Mouse (Mus musculus): ENCODE results near the gene Slc25a12. TPM values are rescaled to one million over a fixed set of nuclear protein-coding genes. Genes with fewer than 3 reads are reported as not detected.

The Slc25a12 gene
- total RNA-seq, 2 experiments from 2014 or later: 53.6 to 106 TPM

DNA sequence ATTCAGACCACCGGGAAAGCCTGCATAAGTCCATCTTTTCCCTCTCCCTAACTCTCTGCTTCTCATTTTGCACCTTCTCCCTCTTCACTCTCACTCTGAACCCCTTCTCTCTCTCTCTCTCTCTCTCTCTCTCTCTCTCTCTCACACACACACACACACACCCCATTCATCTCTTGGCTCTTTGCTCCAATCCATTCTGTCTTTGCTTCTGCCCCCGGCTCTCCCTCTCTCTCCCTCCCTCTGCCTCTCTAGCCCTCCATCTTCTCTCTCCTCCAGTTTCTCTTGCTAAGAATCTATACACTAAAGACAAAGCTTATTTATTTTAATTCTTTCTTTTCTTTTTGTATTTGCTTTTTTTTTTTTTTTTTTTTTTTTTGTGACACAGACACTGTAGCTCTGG, 57.8 kb downstream of the Slc25a12 start:
- no peak for DNase-seq

DNA sequence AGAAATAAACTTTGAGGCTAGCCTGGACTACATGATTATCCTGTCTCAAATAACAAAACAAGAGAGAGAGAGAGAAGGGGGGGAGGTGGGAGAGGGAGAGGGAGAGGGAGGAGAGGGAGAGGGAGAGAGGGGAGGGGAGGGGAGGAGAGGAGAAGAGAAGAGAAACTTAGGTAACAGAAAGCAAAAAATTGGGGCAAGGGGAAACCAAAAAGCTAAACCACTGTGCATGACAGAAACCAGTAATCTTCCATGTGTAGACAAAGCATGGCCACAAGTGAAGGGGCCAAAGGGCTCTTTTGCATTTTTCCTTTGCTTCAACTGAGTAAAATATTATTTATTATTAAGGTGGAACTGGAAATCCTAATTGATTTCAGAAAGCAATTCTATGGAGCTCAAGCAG, 61.2 kb downstream of the Slc25a12 start:
- DNase-seq: no peak

DNA sequence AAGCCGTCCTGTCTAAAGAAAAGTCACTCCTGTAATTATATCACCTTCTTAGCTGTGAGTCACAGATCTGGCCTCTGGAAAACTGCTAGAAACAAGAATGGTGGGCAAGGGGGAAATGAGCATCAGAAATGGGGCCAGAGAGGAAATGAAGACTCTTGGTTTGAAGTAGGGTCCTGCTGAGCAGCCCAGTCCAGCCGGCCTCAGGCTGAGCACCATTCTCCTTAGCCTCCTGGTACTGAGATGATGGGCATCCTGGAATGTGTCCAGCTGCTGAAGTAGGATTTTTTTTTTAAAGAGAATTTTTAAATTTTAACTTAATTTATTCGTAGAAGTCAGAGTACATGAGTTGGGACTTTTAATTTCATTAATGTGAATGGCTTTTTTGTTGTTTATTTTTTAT, 62.7 kb downstream of the Slc25a12 start:
- DNase-seq: no peak

DNA sequence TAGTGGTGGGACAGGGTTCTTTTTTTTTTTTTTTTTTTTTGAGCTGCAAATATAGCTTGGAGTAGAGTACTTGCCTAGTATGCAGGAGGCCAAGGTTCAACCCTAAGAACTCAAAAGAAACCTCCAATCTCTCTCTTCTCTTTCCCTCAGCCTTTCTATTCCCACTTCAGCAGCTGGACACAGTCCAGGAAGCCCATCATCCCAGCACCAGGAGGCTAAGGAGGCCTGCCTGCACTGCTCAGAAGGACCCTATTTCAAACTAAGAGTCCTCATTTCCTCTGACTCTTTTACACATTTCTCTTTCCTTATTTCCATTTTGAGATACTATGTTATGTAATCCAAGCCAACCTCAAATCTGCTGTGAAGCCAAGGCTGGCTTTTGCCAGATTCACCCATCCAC, 64.3 kb downstream of the Slc25a12 start:
- DNase-seq: no peak

DNA sequence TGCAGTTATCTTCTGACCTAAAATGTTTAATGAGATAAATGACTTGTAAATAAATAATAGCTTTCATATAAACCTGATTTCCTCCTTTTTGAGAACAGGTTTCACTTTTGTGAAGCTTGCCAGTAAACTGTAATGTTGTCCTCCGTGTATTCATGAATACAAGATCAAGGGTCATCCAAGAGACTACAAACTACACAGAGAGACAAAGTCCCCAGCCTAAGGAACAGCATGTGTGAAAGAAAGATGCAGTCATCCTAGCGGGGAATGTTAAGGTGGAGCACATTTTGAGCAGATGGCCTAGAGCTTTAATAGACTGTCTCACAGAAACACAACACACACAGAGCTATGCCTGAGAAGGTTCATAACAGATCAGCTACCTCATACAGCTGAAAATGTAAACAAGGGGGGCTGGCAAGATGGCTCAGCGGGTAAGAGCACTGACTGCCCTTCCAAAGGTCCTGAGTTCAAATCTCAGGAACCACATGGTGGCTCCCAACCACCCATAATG, 65.3 kb downstream of the Slc25a12 start:
- no peak for DNase-seq

DNA sequence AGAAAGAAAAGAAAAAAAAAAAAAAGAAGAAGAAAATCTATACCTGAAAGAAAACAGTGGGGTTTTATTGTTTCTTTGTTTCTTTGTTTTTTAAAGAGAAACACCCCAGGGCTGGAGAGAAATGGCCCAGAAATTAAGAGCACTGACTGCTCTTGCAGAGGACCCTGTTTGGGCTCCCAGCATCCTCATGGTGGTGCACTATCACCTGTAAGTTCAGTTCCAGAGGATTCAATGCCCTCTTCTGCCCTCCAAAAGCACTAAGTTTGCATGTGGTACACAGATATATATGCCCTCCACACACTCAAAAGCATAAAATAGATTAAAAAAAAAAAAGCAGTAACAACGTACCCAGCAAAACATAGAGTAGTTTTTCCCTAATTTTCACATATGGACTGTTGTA, 68.8 kb downstream of the Slc25a12 start:
- peak in 1 of 2 experiments; percentile 32 for DNase-seq

DNA sequence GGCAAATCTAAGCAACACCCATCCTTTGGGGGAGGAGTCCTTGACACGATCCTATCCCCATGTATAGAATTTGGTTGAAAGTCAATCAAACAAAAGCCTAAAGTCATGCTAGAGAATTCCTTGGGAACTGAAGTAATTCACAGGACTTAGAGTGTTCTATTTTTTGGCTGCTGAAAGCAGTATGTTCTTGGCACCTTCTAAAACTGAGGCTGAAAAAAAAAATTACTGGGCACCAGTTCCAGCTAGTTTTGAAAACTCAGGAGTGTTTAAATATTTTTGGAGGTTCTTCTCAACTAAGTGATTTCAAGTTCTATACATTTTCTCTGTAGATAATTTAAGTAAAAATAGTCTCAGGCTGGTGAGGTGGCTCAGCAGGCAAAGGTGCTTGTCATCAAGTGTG, 70.0 kb downstream of the Slc25a12 start:
- no peak for DNase-seq

DNA sequence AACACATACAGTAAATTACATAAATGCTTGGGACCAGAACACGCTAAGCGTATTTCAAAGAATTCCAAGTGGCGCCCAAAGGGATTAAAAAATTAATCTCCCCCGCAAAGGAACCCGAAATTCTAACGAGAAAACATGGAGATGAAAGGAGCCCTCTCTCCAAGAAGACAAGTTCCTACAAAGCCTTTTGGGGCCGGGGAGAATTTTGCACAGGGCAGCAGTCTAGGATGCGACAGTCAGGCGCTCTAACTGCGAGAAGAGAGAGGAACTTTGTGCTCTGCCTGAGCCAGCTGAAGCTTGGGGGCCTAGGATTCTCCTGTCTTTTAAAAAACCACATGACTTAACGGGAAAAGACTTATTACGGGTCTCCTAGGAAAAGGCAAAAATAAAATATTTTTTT, 71.7 kb downstream of the Slc25a12 start:
- no peak for DNase-seq

DNA sequence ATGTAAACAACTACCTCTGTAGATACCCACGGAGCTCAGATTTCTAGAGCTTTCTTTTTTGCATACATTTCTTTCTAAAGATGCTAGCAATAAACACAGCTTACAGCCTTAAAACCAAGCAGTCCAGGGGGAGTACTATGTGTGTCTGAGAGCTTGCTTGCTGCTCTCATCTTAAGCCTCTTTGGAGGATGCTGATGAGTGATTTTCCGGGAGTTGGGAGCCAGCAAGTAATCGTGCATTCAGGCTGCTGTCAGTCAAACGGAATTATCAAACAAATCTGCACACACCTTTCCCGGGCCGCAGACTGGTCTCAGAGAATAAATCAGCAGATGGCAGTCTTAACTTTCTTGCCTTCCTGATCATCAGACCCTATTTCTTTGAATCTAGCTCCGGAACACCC, 73.1 kb downstream of the Slc25a12 start:
- no peak for DNase-seq

DNA sequence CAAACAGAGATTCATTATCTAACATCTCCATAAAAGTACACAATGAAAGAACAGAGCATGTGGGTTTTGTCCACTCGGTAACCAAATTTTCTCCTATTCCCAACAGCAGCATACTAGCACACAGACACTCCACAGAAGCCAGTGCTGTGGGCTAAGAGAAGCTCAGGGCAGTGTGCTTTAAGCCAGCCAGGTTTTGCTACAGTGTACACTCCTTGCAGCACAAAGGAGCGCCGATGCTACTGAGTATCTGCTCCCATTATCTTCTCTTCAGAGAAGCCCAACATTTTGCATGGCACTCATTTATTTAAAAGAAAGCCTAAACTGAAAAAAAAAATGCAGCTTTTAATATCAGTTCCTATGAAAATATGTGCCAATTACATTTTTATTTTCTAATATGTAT, 73.6 kb downstream of the Slc25a12 start:
- no peak for DNase-seq

DNA sequence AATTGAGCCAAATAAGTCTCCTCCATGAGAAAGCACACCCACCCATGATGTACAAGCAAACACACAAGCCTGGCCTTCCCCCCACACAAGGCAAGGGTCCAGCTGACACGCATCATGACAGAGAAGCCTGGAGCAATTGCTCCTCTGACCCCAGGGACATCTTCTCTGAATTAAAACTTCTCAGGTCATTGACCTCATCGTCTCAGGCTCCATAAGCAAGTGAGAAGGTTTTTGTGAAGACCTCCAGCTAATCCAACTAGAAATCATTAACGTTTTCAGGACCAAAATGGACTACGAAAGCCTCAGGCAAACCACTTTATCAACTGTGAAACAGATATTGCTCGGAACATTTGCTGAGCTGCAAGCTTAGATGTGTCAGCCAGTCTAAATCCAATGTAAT, 76.0 kb downstream of the Slc25a12 start:
- DNase-seq: no peak

DNA sequence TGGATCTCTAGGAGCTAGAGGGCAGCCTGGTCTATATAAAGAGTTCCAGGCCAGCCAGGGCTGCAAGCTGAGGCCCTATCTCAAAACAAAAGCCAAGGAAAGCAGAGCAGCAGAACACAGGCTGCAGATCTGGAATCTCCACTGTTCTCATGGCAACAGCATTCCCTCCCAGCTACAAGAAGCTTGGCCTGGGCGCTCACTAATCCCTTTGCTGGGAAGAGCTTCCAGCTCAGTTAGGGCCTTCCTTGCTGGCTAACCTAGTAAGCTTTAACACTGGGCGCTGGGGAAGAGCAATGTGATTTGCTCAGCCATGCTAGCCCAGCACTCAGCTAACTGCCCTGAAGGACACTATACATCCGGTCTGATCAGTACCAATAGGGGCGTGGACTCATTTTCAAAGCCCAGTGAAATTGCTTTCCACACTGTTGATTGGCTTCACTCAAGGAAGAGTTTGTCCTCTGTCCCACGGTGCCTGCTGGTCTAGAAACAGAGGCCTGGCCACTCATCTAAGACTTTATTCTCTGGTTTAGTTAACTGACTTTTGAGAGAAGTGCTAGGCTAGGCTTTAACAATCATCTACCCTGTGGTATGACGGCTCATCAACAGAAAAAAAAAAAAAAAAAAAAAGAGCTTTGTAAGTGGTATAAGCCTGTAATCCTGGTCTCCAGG, 77.3 kb downstream of the Slc25a12 start:
- no peak for DNase-seq

DNA sequence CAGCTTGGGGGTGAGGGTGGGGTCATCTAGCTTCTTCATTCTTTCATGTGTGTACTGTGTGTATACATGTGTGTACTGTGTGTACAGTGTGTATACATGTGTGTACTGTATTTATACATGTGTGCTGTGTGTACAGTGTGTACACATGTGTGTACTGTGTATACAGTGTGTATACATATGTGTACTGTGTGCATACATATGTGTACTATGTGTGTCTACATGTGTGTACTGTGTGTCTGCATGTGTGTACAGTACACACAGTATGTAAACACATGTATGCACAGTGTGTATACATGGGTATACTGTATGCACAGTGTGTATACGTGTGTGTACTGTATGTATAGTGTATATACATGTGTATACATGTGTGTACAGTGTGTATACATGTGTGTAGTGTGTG, 85.6 kb downstream of the Slc25a12 start:
- DNase-seq: no peak

DNA sequence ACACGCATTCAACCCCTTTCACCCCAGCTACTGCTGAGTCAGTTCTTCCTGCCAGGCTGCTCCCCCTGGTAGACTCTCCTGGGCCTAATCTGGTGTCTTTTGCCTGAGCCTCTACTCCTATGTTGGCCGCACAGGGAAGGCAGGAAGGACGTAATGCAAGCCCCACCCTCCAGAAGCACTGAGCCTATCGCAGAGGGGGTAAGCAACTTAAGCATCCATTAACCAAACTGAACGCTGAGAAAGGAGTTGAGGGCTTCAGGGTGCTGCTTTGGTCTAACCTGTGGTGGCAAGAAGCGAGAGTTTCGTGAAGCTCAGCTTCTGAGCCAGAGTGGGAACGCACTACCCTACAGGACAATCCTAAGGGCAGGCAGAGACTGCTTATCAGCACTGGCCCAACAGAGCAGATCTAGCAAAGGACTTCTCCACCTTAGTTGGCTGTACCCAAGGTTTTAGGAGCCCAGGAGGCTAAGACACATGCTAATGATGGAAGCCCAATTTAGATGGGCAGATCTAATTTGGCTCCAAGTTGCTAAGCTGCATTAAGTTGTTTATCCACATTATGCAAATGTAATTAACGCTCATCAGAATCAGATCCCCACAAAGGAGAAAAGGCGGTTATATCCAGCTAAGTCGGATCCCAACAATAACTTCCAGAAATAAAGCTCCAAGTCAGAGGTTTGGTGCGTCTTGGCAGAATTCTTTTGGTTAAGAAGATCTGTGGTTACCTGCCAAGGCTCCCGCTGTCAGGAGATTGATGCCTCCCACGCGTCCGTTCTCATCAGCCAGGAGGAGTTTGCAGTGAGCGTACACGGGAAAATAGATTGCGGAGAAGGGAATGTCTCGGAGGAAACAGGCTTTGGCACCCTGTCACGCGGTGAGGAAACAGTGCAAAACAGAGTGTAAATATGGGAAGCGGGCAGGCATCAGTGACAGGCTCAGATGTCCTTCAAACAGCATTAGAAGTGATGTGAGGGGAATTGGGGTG, 88.5 kb downstream of the Slc25a12 start:
- no peak for DNase-seq

DNA sequence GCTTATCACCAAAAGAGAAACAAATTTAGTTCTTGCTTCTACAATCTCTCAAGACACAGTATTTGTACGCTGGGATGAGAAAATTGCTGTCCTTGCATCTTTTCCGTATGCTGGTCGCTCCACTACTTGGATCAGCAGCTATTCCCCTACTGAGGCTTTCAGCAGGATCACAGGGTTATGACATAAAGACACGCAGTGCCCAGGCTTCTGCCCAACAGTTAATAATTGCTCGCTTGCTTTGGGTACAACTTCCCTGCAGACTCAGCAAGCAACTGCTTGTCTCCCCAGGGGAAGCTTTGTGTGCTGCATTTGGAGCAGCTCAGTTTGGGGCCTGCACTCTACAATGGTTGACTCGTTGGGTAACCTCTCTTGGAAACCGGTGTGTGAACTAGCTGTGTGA, 91.8 kb downstream of the Slc25a12 start:
- DNase-seq: no peak

DNA sequence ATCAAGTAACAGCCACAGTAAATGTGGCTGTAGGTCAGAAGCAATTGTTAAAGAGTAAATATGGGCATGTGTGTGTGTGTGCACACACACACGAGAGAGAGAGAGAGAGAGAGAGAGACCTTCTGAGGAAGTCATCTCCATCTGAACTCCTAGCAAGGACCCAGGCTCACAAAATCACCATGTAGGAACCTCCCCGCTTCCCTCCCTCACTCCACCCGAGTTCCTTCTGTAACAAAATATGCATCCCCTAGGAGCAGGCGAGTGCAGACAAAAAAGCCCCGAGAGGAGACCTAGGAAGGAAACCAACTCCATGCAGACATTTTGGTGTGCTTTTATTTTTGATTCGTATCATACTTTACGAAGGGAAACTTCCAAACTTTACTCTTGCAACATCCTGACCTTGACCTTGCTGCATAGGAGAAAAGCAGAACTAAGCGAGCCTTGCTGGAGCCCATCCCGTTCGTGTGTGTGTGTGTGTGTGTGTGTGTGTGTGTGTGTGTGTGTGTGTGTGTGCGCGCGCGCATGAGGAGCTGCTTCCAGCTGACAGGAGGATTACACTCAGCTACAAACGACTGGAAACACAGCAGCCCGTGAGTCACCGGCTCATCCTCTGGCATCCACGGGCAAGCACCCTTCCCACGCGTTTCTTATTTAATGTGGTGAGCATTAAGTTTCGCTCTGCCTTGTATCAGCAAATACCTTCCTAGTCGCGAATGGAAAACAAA, 93.4 kb downstream of the Slc25a12 start:
- peak; percentile 79 to 81 for DNase-seq

DNA sequence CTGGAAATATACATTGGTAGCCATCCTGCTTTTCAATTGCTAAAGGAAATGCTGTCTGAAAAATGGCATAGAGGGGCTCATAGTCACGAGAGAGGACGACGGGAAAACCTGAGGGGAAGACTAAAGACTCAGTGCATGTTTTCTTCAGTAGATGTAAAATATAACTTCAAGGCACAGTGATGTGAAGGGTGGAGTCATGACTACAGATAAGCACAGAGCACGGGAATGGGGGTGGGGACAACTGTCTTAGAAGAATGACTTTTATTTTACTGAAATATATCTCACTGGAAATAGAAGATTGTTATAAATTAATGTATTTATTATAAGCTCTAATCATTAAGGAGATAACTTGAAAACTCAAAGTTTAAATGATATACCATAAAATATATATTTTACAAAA, 97.5 kb downstream of the Slc25a12 start:
- no peak for DNase-seq

DNA sequence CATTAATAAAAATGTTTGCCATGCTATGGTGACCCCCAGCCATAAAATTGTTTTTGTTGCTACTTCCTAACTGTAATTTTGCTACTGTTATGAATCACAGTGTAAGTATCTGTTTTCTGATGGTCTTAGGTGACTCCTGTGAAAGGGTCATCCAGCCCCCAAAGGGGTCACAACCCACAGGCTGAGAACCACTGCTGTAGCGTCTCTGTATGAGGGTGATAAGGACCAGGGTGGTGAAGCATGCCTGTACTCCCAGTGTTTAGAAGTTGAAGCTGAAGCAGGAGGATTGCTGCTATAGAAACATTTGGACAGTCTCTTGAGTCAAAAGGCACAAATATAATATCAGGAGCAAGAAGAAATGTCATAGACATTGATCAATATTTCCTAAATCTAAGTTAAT, 98.2 kb downstream of the Slc25a12 start:
- no peak for DNase-seq

DNA sequence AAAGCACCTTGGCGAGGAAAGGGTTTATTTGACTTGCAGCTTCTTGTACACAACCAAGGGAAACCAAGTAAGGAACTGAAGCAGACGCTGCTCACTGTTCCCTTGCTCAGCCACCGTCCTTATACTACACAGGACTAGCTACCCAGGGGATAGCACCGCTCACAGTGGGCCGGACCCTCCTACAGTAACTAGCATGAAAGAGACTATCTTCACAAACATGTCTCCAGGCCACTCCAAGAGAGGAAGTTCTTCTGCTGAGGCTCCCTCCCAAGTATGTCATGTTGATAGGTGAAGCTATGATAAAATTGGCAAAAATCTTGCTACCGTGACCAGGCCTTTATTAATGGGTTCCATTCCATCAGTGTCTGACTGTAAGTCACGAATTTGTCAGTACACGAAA, 98.9 kb downstream of the Slc25a12 start:
- no peak for DNase-seq

DNA sequence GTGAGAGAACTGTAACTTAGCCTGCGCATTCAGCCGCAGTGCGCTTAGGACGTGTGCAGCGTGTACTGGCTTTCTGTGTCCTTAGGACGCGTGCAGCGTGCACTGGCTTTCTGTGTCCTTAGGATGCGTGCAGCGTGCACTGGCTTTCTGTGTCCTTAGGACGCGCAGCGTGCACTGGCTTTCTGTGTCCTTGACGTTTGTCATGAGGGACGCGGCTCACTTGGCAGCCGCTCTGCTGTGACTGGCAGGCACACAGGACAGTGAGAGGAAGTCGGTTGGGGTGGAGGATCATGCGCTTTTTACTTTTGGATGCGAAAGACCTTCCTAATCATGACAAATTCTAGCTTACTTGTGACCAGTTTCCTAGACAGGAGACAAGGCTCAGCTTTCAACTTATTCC, 103.0 kb downstream of the Slc25a12 start:
- DNase-seq: peak; percentile 84 to 89

DNA sequence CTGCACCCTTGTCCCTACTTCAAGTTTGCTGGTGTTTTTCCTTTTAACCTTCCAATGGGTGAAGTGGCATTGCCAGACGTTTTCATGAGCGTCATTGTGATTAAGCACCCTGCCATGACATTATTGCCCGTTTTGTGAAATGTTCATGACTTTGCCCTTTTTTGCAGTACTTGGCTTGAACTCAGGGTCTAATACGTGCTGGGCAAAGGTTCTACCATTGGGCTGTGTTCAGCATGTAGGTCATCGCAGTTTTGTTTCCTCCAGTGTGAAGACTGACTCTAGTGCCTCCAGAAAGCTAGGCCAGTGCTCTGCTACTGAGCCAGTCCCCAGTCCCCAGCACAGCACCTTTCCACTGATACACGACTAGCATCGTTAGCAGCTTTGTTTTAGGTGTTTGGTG, 111.0 kb downstream of the Slc25a12 start:
- peak in 1 of 2 experiments; percentile 39 for DNase-seq

DNA sequence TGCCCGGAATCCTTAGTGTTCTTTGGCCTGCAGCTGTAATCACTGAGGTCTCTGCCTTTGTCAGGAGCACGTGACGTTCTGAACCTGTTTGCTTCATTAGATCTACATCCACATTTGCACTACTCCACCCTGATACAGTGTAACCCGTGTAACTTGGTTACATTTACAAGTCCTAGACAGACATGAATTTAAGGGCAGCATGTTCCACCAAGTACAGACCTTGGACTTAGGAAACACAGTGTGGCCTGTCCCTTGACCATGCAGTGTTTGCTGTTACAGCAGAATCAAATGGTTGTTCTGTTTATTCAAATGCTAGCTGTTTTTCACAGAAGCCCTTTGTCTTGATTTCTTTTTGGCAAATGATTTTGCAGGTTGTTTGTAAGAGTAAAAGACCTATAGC, 112.7 kb downstream of the Slc25a12 start:
- DNase-seq: no peak

DNA sequence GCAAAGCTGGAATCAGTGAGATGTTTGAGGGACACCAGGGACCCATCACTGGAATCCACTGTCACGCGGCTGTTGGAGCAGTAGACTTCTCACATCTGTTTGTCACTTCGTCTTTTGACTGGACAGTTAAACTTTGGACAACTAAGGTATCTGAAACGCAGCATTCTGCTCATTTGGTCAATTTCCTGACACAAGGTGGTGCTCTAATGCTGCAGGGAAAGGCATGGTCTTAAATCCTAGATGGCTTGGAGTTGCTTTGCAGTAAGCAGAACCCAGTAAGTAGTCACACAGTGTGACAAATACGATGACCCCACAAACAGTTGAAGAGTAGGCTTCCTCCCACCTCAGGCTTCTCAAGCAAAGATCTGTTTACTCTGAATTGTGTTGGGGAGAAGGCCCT, 116.7 kb downstream of the Slc25a12 start:
- DNase-seq: peak in 1 of 2 experiments; percentile 20
